Mouse (Mus musculus): ENCODE measurements at regions not wholly inside any gene's neighbourhood (a gene's known extent, or its start where the extent isn't known, plus 50 kb on each side); places are given as distances from the start of the nearest gene placed in this dataset.
A peak's percentile ranks its signal among the peaks of the same experiment; 100 is the strongest.

- DNase-seq, result no peak
Measured at GRCm38 (mm10) chr7:78123386-78123785, 614.4 kb downstream of the Ntrk3 start.

- no peak for DNase-seq
Measured at GRCm38 (mm10) chr7:78121151-78121486, 616.7 kb downstream of the Ntrk3 start.

- no peak for DNase-seq
Measured at GRCm38 (mm10) chr7:78120462-78121150, 617.2 kb downstream of the Ntrk3 start.

- no peak for DNase-seq
Measured at GRCm38 (mm10) chr7:78119809-78120208, 618.0 kb downstream of the Ntrk3 start.

- DNase-seq, result no peak
Measured at GRCm38 (mm10) chr7:78111291-78111690, 626.5 kb downstream of the Ntrk3 start.

DNA sequence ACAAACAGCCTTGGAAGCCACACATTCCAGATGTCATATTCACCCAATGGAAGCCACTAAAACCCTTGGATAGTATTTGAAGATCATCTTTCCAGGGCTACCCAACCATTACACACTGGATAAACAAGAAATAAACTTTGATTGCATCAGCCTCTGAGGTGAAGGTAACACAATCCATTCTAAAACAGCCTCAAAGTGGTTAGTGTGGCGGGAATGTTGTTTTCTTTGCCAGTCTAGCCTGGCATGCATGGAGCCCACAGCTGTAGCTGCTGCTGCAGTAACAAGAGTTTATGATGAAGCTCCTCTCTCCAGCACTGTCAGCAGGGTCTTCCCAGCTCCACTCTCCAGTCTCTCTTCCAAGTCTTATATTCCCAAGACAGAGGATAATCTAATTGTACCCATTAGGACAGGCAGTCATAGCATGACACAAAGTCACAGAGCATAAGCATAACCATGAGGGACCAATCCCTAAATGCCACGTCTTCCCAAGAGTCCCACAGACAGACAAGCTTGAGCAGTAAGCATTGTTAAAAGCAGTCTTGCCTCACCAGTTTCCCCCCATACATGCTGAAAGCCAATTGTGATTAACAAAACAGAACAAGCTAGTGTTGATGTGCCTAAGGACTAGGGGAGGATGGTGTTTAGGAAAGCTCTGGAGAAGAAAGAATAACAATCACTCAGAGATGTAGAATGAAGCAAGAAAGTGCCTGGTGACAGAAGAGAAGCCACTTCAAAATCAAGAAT lies 634.1 kb downstream of the Ntrk3 start:
- DNase-seq, result no peak

- no peak for DNase-seq
Measured at GRCm38 (mm10) chr7:78102396-78102795, 635.4 kb downstream of the Ntrk3 start.

- DNase-seq, result peak; percentile 55
Measured at GRCm38 (mm10) chr7:78086566-78087008, 651.2 kb downstream of the Ntrk3 start.

GRCm38 (mm10) chr7:78085783-78086565 lies 651.8 kb downstream of the Ntrk3 start:
- DNase-seq, result no peak

DNA sequence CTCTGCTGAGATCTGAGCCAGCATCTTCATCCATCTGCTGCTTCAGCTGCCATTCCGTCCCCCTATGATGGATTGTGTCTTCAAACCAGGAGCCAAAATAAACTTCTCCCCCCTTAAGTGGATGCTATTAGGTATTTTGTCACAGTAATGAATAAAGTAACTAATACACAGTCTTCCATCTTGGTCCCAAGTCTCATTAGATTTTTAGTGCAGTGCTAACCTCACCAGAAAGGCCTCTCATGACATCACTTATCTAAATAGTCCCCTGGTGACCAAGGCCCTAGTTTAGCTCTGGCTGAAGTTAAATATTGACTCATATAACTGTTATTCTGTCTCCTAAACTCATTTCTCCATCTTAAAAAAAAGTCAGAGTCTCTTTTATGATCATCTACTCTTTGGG lies 658.1 kb downstream of the Ntrk3 start:
- no peak for DNase-seq

- peak; percentile 2 for DNase-seq
Measured at GRCm38 (mm10) chr7:78071131-78071530, 666.7 kb downstream of the Ntrk3 start.

- no peak for DNase-seq
Measured at GRCm38 (mm10) chr7:78061631-78062030, 676.2 kb downstream of the Ntrk3 start.

DNA sequence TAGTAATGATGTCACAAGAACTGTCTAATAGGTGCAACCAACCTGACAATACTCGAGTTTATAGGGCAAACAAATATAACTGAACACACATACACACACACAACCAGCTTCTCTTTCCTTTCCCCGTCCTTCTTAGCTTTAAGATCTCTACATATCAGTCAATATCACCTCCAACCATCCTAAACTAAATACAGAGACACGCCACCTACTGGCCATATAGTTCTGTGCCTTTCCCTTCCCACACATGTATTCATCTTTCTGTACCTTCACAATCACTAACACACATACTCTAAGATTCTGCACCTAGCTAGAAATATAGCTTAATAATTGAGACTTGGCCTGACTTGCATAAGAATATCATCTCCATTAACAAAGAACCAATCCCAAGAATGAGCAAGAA lies 688.2 kb downstream of the Ntrk3 start:
- DNase-seq, result no peak

DNA sequence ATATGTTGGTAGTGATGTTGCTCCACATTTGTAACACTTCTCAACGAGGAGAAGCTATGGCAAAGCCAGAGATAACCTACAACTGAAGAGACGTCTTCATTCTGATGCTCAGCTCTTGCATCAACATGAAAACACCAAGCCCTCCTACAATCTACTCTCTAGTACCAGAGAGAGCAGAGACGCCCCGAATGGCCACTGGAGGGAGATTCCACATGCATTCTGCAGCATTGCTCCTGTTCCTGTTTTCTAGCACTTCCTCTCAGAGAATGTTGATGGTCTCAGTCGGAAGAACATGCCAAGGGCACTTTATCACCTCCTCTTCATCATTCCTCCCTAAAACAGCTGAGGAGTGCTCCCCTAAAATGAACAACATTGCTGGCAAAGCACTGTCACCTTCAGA lies 692.4 kb downstream of the Ntrk3 start:
- no peak for DNase-seq

GRCm38 (mm10) chr7:78031032-78031431 lies 706.8 kb downstream of the Ntrk3 start:
- DNase-seq, result no peak

GRCm38 (mm10) chr7:78026992-78027615 lies 710.7 kb downstream of the Ntrk3 start:
- no peak for DNase-seq

DNA sequence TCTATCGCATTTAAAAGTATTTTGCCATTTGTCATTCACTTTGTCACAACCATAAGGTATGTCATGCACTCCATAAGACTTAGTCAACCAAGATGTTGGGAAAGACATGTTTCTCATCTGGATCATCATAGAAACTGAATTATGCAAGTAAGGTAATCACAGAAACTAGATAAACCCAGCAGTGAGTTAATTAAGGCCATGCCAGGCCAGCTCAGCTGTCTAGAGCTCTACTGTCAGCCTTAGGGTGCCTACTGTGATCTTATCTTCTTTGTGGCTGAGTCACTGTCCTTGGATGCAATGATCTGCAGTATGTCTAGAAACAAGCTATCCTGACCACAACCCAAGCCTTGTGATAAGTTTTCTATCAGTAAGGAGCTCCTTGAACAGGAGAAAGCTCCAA lies 714.2 kb downstream of the Ntrk3 start:
- DNase-seq, result no peak

GRCm38 (mm10) chr7:78023075-78023474 lies 714.7 kb downstream of the Ntrk3 start:
- no peak for DNase-seq

DNA sequence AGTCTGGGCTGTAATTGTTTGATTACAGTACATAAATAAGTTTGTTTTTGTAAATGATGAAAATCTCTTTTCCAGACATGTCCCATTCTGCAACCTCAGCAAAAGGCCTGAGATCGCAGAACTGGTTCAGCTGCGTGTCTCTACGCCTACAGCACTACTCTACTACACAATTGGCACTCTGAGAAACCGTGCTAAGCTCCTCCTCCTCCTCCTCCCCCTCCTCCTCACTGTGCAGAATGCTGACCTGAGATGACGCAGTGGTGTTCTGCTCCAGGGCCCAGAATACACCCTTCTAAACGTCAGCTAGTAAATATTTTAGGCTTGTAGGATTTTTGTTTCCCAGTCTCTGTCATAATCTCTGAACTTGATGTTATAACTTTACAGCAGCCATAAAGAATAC lies 724.2 kb downstream of the Ntrk3 start:
- DNase-seq, result no peak

GRCm38 (mm10) chr7:78003086-78003485 lies 734.7 kb downstream of the Ntrk3 start:
- DNase-seq, result peak; percentile 3

DNA sequence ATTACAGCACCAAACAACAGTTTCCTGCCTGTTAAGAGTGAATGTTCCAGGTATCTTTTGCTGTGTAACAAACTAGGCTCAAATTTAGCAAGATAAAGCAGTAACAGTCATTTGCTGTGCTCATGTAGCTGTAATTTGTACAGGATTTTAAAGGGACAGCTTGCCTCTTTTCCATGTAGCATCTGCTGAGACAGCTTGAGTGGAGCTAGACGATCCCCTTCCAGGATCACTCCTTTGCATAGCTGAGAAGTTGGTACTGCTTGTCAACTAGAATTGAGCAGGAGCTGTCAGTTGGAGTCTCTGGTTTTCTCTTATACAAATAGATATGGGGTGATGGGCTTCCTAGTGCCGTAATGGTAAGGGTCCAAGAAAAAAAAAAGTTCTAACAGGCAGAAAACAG lies 744.0 kb downstream of the Ntrk3 start:
- no peak for DNase-seq

DNA sequence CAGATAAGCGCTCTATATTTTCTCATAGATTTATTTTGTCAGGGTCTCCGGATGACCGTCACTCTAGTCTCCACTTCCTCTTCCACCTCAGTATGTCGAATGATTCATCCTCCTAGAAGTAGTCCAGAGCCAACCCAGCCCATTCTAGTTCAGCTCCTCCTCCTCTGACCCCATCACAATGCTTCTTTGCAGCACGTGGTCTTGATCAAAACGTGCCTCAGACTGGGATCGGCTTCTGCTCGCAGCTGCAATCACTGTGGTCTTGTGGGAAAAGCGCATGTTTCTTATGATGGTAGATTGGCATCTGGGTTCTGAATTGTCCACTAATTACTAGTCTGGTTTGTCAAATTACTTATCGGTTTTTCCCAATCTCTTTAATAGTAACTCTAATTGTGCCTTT lies 747.7 kb downstream of the Ntrk3 start:
- no peak for DNase-seq

DNA sequence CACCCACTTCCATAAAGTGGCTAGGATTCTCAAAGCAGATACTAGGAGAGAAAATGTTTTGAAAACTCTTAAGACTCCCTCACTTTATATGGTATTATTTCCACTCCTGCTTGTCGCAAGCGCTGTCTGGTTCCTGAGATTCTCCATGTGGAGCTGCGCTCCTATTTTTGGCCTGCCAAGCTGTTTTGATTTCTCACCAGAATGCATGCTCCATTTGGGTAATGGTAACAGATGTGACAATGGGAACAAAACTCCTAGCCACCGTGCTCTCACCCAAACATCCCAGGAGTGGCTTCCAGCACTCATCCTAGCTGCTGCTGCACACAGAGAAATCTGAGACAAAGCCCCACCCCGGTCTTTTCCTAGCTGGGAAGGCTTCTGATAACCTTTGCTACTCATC lies 749.6 kb downstream of the Ntrk3 start:
- no peak for DNase-seq

Measured in kidney, adult 9 months (tissue).